Mouse (Mus musculus): ENCODE measurements around the gene Ppp5c. TPM values are rescaled to one million over a fixed set of nuclear protein-coding genes. Genes with fewer than 3 reads are reported as not detected.

Gene Ppp5c
- total and polyA plus RNA-seq, 3 experiments, result 94.2 to 249 (median 178) TPM

- H3K27me3 ChIP-seq (ENCODE audit: control insufficient read depth in 1 of 2, insufficient read depth in 2 of 2, low read length in 2 of 2), result no peaks in the 10 kb centered on the region
- no peak overlapping the region for H3K9ac ChIP-seq (ENCODE audit: control insufficient read depth, low read depth, low read length, poor library complexity, severe bottlenecking)
- TF ChIP-seq CTCF (IDR thresholded peaks at IDR 0.05 in 2 of 3, conservative IDR thresholded peaks at IDR 0.05 in 1 of 3; ENCODE audit: control insufficient read depth in 1 of 3, insufficient read depth in 1 of 3, low read depth in 2 of 3, low read length in 3 of 3, poor library complexity in 1 of 3, severe bottlenecking in 1 of 3), result no peak
- no peak for TF ChIP-seq ZKSCAN1 (IDR thresholded peaks at IDR 0.05; ENCODE audit: low read depth, low read length)
- TF ChIP-seq POLR2A (IDR thresholded peaks at IDR 0.05; ENCODE audit: control insufficient read depth in 1 of 2, insufficient read depth in 1 of 2, low read depth in 1 of 2, low read length in 2 of 2, poor library complexity in 1 of 2), result no peak
- no peak for TF ChIP-seq CHD2 (IDR thresholded peaks at IDR 0.05; ENCODE audit: low read length)
- no peak for TF ChIP-seq MXI1 (IDR thresholded peaks at IDR 0.05; ENCODE audit: low read depth, low read length)
- no peak for TF ChIP-seq MAX (IDR thresholded peaks at IDR 0.05; ENCODE audit: low read length)
- no peak for TF ChIP-seq ZC3H11A (IDR thresholded peaks at IDR 0.05; ENCODE audit: low read depth, low read length)
- TF ChIP-seq BHLHE40 (IDR thresholded peaks at IDR 0.05; ENCODE audit: borderline replicate concordance, low read depth, low read length), result no peak
- TF ChIP-seq E2F4 (IDR thresholded peaks at IDR 0.05; ENCODE audit: borderline replicate concordance, low read depth, low read length), result no peak
- TF ChIP-seq TCF12 (IDR thresholded peaks at IDR 0.05; ENCODE audit: low read depth, low read length), result no peak
- TF ChIP-seq TAL1 (IDR thresholded peaks at IDR 0.05; ENCODE audit: low read length), result no peak
- TF ChIP-seq GABPA (IDR thresholded peaks at IDR 0.05; ENCODE audit: low read depth, low read length), result no peak
- TF ChIP-seq NRF1 (IDR thresholded peaks at IDR 0.05; ENCODE audit: insufficient read depth, low read depth, low read length, poor library complexity, severe bottlenecking), result no peak
- TF ChIP-seq UBTF (IDR thresholded peaks at IDR 0.05; ENCODE audit: borderline replicate concordance, insufficient read depth, low read depth, low read length), result no peak
- no peak for TF ChIP-seq EP300 (IDR thresholded peaks at IDR 0.05; ENCODE audit: low read depth in 1 of 2, low read length in 2 of 2)
- TF ChIP-seq RAD21 (IDR thresholded peaks at IDR 0.05; ENCODE audit: low read depth, low read length), result no peak
- no peak for TF ChIP-seq MAZ (IDR thresholded peaks at IDR 0.05; ENCODE audit: low read depth, low read length)
- TF ChIP-seq MYC (IDR thresholded peaks at IDR 0.05; ENCODE audit: low read depth, low read length), result no peak
- TF ChIP-seq TBP (IDR thresholded peaks at IDR 0.05; ENCODE audit: low read depth, low read length), result no peak
- no peak for DNase-seq (ENCODE audit: low read depth, low spot score)
- H3K9me3 ChIP-seq (replicated peaks; ENCODE audit: insufficient read depth, low read length), result no peaks in the 10 kb centered on the region
- peaks cover 9 to 26% of the 10 kb centered on the region in 2 experiments for H3K4me1 ChIP-seq (ENCODE audit: control insufficient read depth in 1 of 2, insufficient read depth in 2 of 2, low read length in 2 of 2)
- peaks cover 54% of the 10 kb centered on the region for H3K79me2 ChIP-seq (ENCODE audit: control insufficient read depth, insufficient read depth, low read length, poor library complexity)
- peaks cover 3 to 22% of the 10 kb centered on the region in 2 experiments for H3K36me3 ChIP-seq (ENCODE audit: control insufficient read depth in 1 of 2, insufficient read depth in 2 of 2, low read length in 2 of 2)
- H3K4me3 ChIP-seq (ENCODE audit: control insufficient read depth in 1 of 2, insufficient read depth in 1 of 2, low read depth in 2 of 2, low read length in 2 of 2), result no peak overlapping the region
- no peak overlapping the region for H3K27ac ChIP-seq (ENCODE audit: control insufficient read depth, low read depth, low read length)
These were observed 5.5 kb downstream of the Ppp5c start for GRCm38 (mm10) chr7:17022176-17022575.

GRCm38 (mm10) chr7:17019426-17020166 is 8.1 kb downstream of the Ppp5c start:
- H3K36me3 ChIP-seq (ENCODE audit: control insufficient read depth in 1 of 2, insufficient read depth in 2 of 2, low read length in 2 of 2), result peaks cover 15 to 21% of the 10 kb centered on the region in 2 experiments
- H3K4me1 ChIP-seq (ENCODE audit: control insufficient read depth in 1 of 2, insufficient read depth in 2 of 2, low read length in 2 of 2), result peaks cover 11 to 16% of the 10 kb centered on the region in 2 experiments
- TF ChIP-seq UBTF (IDR thresholded peaks at IDR 0.05; ENCODE audit: borderline replicate concordance, insufficient read depth, low read depth, low read length), result no peak
- TF ChIP-seq MAX (IDR thresholded peaks at IDR 0.05; ENCODE audit: low read length), result no peak
- TF ChIP-seq HCFC1 (IDR thresholded peaks at IDR 0.05; ENCODE audit: low read depth, low read length), result no peak
- TF ChIP-seq NELFE (IDR thresholded peaks at IDR 0.05; ENCODE audit: low read depth, low read length), result no peak
- no peak for TF ChIP-seq SMC3 (IDR thresholded peaks at IDR 0.05; ENCODE audit: low read depth, low read length)
- no peak for TF ChIP-seq ELF1 (IDR thresholded peaks at IDR 0.05; ENCODE audit: low read depth, low read length)
- peak; percentile 41; the same call in 1 of the 2 replicates for TF ChIP-seq SIN3A (IDR thresholded peaks at IDR 0.05; ENCODE audit: low read length)
- no peak for TF ChIP-seq CTCF (IDR thresholded peaks at IDR 0.05 in 2 of 3, conservative IDR thresholded peaks at IDR 0.05 in 1 of 3; ENCODE audit: control insufficient read depth in 1 of 3, insufficient read depth in 1 of 3, low read depth in 2 of 3, low read length in 3 of 3, poor library complexity in 1 of 3, severe bottlenecking in 1 of 3)
- TF ChIP-seq JUND (IDR thresholded peaks at IDR 0.05; ENCODE audit: low read depth, low read length), result no peak
- no peak for TF ChIP-seq KAT2A (conservative IDR thresholded peaks at IDR 0.05; ENCODE audit: low read depth, low read length)
- no peak for TF ChIP-seq MAZ (IDR thresholded peaks at IDR 0.05; ENCODE audit: low read depth, low read length)
- TF ChIP-seq E2F4 (IDR thresholded peaks at IDR 0.05; ENCODE audit: borderline replicate concordance, low read depth, low read length), result no peak
- TF ChIP-seq RCOR1 (IDR thresholded peaks at IDR 0.05; ENCODE audit: low read depth, low read length), result peak; percentile 60; the same call in 1 of the 2 replicates
- TF ChIP-seq NRF1 (IDR thresholded peaks at IDR 0.05; ENCODE audit: insufficient read depth, low read depth, low read length, poor library complexity, severe bottlenecking), result no peak
- no peak for TF ChIP-seq MEF2A (IDR thresholded peaks at IDR 0.05; ENCODE audit: extremely low read depth, insufficient replicate concordance, low read depth, low read length, poor library complexity, severe bottlenecking)
- peak; percentile 77 for TF ChIP-seq BHLHE40 (IDR thresholded peaks at IDR 0.05; ENCODE audit: borderline replicate concordance, low read depth, low read length)
- no peak for TF ChIP-seq CHD2 (IDR thresholded peaks at IDR 0.05; ENCODE audit: low read length)
- no peak for TF ChIP-seq ZNF384 (IDR thresholded peaks at IDR 0.05; ENCODE audit: low read depth, low read length)

More at GRCm38 (mm10) chr7:17019426-17020166, 8.1 kb downstream of the Ppp5c start:
- peak; percentile 57 for DNase-seq (ENCODE audit: low read depth, low spot score)
- H3K27ac ChIP-seq (ENCODE audit: control insufficient read depth, low read depth, low read length), result no peak overlapping the region; the same call in 1 of the 2 replicates
- peaks cover 31% of the 10 kb centered on the region for H3K79me2 ChIP-seq (ENCODE audit: control insufficient read depth, insufficient read depth, low read length, poor library complexity)
- H3K9me3 ChIP-seq (replicated peaks; ENCODE audit: insufficient read depth, low read length), result no peaks in the 10 kb centered on the region
- no peak overlapping the region for H3K9ac ChIP-seq (ENCODE audit: control insufficient read depth, low read depth, low read length, poor library complexity, severe bottlenecking)
- H3K27me3 ChIP-seq (ENCODE audit: control insufficient read depth in 1 of 2, insufficient read depth in 2 of 2, low read length in 2 of 2), result no peaks in the 10 kb centered on the region
- H3K4me3 ChIP-seq (ENCODE audit: control insufficient read depth in 1 of 2, insufficient read depth in 1 of 2, low read depth in 2 of 2, low read length in 2 of 2), result no peak overlapping the region
